Mouse (Mus musculus) c-Kit-positive CD71-positive TER-119-negative erythroid progenitor cells, embryonic 14.5 days (primary cell): ENCODE data around the gene Egf.
"Not testable (repeated sequence)": the region's sequence is repeated elsewhere in the genome, so short reads cannot be mapped to it uniquely, and the experiment has no call there.

Source experiments
- DNase-seq: peaks from one replicate; pipeline ENCODE4 v3.0.0-alpha.2; 2013; ENCODE audit warnings: low read depth

The Egf gene

DNA sequence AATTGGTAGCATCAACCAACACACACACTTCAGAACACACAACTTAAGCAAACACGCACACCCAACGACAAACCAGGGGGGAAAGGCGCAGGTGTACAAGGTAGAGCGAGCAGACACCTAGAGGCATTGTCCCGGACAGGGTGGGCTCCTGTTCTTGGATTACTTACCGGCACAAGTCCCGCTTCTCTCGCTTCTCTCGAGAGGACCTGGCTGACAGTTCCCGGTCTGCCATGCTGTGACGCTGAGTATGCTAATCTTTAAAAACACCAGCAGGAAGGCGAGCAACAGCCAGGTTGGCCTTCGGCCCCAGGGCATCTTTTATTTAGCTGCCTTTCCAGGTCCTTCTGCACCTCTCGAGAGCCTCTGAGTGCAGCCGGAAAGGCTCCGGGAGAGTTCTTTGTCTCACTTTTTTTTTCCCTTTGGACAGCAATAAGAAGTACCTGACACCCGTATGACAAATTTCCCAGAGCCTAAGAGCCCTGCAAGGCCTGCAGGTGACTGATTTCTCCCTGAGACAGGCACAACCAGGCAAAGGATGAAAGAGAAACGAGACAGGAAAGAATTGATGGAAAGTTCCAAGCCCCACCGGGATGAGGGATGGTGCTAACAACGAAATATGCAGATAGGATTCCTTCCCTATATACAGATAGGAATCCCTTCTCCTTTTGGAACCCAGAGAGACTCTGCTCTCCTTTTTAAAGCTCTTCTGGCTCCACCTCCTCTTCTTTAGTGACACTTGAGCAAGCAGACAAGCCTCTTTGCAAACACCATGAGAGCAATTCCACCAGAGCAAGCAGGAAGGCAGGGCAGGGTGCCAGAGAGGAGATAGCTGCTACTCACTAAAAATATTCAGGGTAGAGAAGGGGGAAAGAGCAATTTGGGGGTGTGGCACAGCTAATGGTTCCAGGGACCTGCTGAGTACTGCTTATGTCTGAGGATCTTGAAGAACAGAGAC, at the start of gene Egf:
TSS of gene Egf (minus strand) at position 667 of the 955 bp plus-strand sequence.
- no peak for DNase-seq

DNA sequence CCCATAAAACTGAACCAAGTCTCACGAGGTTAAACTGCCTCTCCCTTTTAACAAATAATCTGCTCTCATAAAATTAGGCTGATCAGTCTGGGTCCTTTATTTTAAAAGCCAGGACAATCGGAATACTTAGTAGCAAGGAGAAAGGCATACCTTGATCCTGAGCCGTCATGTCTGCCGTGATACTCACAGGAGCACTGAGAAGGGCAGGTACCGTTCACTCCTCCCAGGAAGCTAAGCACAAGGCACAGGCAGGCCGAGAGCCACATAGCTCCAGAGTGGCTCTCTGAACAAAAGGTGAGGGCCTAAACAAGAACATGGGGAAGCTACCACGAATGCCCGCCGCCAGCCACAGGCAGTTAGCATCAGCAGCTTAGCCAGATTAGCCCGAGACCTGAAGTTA, 48.6 kb upstream of the Egf start, which contains the start of gene Lrit3:
TSS of gene Lrit3 (minus strand) at position 266 of the 400 bp plus-strand sequence.
- DNase-seq: no peak

DNA sequence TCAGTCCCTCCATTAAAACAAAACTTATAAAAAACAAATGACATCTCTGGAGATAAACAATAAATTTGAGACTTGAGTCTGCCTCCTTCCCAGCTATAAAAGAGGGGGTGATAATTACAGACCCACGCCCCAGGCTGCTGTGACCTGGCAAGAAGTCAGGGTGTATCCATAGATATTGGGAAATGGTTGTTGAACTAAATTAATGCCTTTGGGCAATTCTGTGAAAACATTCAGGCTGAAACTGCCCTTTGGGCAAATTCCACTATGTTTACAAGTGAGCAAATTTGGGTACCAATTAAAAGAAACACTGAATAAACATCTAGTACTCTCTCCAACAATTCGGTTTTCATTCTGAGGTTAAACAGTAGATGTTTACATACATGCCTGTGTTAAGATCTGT, 43.9 kb upstream of the Egf start:
- no peak for DNase-seq

DNA sequence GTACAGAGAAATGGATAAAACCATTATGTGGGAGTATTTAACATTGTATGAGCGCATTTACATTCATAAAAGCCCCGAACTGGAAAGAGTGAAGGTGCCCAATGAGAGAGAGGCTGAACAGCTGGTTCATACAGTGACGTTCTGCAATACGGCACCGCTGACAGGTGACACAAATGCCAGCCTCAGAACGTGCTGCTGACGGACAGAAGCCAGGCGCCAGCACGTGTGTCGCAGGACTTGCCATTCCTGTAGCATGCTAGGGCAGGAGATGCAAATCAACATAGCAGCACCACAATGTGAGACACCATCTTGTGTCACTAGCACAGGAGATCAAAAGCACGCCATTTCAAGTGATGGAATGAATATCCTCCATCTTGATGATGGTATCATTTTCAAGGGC, 43.4 kb upstream of the Egf start:
- DNase-seq: no peak

DNA sequence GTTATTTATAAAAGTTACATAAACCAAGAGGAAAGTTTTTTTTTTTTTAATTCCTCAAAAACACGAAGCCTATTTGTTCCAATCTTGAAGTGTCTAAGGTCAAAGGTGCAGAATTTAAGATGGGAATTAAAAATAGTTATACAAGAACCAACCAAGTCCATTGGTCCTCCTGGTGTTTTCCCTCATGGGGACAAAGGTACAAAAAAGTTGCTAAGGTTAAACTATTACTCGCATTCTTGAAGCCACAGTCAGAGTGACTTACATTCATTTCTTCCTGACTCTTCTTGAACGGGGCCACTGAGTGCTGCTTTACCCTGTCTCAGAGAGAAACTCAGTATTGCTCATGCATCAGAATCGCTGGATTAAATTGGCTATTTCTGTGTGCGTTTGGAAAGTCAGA, 42.2 kb upstream of the Egf start:
- no peak for DNase-seq

DNA sequence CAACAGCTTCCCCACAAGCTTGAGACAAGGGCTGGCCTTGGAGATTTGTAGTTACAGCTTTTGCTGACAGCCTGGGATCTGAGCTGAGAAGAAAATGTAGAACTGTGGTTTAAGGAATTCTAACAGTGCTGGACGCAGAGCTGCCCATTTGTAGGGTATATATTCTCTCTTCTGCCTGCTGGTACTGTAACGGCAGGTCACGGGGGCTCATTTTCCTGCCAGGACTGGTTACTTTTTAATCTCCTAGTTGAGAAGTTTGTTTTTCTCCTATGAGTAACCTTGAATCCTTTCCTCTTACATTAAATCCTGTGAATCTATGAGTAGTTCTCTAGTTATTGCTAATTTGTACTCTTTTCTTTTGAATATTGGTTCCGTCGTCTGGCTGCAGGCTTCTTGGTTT, 38.7 kb upstream of the Egf start:
- no peak for DNase-seq

DNA sequence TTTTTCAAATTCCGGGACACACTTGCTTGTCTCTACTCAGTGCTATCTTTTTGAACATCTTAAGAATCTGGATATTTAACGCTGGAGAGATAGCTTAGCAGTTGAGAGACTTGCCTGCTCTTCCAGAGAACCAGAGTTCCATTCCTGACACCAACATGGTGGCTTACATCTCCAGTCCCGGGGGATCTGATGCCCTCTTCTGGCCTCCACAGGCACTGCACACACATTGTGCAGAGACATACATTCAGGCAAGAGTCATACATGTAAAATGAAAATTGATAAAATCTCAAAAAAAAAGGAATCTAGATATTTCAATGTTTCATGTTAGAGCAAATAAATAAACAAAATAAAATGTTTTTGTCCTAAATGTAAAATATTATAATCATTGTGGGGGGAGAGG, 27.6 kb upstream of the Egf start:
- no peak for DNase-seq

DNA sequence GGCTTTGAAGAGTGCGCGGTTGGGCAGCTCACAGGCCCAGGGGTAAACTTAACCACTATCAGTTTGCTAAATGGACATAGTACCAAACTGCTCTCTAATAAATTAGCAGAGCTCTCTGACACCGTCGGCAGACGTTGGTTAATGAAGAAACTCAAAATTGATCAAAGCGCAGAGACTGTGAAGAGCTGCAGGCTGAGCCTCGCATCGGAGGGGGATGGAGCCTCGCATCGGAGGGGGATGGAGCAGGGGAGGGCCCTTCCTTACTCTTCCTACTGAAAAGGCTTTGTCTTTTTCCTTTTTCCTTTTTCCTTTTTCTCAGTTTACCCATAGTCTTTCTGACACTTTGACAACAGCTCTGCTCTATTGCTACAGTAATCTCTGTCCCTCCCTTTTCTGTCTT, 26.3 kb upstream of the Egf start:
- no peak for DNase-seq

DNA sequence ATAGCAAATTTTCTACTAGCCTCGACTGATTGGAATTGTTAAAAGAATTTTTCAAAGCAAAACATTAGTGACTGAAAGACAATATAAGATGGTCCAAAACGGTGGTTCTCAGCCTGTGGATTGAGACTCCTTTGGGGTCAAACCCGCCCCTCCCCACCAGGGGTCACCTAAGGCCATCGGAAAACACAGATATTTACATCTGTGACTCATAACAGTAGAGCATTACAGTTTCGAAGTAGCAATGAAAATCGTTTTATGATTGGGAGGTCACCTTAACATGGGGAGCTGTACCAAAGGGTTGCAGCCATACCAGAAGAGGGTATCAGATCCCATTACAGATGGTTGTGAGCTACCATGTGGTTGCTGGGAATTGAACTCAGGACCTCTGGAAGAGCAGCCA, 16.1 kb upstream of the Egf start:
- DNase-seq: no peak

DNA sequence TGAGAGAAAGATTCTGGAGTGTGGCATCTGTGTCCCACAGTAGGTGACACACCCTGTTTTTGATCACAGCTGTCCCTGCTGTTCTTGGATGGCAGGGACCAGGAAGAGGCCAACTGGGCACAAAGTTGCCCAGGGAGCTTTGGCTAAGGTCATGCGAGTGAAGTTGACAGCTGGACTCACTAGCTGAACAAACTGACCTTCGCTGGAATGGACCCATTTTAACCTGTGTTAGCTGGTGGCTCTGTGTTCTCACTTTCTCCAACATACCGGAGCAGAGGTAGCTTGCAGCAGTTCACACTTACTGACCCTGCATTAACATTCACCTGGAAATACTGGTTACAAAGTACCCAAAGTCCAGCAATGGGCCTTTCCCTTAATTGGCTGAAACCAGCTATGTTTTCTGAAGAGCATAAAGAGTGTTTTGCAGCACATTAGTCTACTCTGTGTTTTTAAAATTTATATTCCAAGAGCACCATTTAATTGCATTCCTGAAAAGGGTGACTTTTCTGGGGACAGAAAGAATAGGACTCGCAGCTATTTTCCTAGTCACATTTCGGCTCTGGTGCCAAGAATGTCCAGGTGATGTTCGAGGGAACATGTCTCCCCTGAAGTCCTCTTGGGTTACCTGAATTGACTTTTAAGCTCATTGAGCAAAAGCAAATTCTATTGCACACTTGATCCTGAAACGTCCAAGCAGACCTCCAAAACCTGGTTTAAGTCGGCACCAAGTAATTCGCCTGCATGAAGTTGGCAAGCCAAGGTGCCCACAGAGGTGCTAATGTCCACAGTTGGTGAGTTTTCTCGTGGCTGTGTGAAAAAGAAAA, 12.1 kb upstream of the Egf start:
- no peak for DNase-seq

DNA sequence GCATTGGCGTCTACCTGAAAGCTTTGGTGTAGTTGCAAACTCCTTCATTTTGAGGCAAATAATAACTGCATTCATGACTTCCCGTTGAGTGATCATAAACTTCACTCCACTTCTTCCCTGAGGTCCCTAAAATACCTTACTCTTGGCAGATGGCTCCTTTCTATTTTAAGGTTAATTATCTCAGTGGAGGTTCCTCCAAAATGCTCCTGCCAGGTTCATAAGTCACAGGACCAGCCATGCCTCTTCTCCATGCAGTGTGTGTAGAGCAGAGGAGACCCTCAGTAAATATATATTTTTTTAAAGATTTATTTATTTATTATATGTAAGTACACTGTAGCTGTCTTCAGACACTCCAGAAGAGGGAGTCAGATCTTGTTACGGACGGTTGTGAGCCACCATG, 11.0 kb upstream of the Egf start:
- DNase-seq: no peak

DNA sequence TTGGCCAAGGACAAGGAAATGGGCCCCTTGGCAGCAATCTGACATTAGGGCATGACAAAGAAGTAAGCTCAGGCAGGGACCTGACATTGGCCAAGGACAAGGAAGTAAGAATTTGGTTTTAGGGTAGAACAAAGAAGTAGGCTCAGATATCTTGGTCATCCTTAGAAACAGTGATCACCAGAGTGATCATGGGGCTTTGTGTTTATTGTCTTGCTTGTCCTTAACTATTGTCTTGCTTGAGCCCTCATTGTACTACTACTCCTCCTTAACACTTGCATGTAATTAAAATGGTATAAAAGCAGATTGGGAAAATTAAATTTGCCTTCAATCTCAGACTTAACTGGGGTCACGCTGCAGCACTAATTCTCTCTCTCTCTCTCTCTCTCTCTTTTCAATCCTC, 2.5 kb upstream of the Egf start:
- not testable (repeated sequence) for DNase-seq

DNA sequence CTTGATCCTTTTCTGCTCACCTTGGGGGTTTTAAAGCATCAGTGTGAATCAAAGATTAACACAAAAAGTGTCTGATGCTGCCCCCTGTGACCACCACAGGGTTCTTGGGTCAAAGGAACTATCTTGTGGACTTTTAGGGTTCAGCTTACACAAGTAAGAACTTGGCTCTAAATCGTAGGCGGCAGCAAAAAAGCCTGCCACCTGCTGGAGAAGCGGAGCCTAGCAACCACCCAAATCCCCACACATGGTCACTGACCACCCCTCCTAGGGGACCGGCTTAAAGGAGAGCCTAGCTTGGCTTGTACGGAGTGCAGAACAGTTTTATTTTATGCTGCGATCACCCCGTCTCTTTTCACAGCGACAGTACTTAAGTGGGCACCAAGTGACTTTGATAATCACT, 10.3 kb downstream of the Egf start:
- no peak for DNase-seq

DNA sequence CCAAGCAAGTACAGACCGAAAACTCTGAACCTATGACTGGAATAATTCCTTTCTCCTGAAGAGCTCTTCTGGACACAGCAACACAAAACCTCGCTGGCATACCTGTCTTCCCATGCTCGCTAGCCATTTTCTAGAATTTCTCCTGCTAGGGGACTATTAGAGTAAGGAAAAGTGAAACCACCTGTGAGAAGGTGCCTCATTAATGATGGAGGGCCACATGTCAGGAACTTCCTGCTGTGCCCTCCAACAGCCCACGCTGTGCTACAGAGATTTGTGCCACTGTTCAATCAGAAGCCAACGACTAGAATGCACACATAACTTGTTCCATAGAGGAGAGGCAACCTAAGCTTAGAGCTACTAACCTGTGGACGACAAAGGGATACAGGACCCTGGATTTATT, 12.3 kb downstream of the Egf start:
- no peak for DNase-seq

DNA sequence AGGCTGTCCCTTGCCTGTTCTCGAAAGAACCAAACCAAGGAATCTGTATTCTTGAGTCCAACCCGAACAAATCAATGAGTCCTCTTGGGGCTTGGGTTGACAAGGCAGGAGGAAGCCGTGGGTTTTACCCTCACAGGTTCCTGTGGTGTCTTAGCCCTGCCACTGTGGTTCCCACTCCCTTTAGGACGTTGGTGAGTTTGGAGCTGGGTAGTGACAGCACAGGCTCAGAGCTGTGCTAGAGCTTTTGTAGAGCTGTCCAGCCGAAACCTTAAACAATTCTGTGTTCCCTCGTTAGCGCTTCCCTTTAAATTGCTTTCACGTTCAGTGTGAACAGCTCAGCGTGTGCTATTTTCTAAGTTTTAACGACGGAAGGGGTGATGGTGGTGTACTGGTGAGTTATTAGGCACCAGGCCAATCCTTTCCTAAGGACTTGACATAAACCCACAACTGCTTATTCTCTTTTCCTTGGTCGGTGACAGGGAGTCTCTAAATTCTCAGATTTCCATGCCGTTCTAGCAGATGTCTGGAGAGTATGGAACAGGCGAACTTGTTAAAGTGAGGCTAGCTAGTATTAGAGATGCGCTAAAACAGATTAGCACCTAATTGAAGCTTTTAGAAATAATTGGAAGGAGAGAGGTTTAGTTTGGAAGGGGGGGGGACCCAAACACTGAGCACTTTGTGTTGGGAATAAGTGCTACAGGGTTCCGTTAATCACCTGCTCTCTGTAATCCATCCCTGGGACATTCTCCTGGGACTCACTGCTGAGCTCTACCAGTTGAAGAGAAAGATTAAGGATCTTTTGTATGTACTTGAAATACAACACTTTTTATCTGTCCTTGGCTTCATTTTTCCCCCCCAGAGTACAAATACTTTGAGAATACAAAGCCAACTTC, 16.6 kb downstream of the Egf start:
- DNase-seq: no peak

DNA sequence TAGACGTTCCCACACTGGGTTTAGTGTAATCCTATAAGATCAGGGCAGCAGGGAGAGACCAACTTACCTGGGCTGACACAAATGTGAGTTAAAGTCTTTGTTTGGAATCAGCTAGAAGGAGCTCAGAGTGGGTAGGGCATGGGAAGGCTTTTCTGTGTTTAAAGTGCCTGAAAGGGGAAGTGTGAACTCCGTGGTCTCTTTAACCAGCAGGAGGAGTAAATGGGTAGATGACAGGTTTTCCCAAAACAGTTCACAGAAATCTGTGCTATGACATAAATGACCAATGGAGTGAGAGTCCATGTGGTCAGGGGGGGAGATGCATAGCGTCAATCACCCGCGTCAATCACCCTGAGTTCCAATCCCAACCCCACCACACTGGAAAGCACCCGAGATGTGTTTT, 23.5 kb downstream of the Egf start:
- DNase-seq: no peak

DNA sequence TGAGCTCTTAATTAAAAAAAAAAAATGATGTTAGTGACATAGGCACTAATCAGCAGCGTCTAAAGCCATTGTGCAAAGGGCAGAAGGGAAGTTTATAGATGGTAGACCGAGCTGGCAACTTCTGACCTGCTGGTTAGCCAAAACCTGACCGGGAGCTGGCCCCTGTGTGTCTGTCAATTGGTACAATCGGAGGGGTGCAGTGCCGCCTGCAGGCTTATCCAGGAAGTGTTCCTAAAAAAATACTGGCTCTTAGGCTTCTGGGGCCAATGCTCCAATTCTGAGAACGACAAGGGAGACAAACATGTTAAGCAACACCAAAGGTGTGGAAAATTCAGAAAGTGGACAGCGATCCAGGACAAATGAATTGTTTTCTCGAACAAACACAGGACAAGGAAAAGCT, 24.7 kb downstream of the Egf start:
- no peak for DNase-seq

DNA sequence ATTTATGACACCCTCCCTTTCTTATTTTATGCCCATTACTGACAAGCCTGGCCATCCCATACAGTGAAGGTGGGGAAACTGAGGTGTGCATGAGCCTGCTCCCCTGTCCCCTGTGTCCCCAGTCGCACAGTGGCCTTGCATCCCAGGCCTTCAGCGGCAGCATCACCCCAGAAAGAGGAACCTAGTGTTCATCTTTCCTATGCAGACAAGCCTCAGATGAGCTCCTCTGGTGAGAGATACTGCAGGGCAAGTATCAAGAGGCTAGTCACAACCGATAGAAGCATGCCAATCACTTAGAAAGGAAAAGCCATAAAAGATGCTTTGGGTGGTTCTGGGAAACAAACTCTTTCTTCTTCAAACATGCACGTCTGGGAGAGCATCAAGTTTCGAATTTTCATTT, 25.2 kb downstream of the Egf start:
- no peak for DNase-seq

DNA sequence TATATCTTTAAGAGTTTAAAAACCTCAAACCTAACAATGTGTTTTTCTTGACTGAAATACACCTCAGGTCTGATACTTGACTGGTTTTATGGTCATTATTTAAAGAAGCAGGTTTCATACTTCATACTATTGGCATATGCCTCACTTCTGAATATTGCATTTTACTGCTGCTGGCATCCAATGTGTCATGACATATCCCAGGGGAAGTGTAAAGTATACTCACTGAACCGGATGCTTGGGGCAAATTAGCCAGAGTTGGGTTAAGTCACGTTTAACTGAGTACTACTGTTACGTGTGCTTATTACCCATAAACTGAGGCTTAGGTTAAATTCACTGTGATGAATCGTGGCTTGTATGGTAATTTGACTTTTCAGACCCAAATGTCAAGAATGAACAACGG, 29.5 kb downstream of the Egf start:
- no peak for DNase-seq

DNA sequence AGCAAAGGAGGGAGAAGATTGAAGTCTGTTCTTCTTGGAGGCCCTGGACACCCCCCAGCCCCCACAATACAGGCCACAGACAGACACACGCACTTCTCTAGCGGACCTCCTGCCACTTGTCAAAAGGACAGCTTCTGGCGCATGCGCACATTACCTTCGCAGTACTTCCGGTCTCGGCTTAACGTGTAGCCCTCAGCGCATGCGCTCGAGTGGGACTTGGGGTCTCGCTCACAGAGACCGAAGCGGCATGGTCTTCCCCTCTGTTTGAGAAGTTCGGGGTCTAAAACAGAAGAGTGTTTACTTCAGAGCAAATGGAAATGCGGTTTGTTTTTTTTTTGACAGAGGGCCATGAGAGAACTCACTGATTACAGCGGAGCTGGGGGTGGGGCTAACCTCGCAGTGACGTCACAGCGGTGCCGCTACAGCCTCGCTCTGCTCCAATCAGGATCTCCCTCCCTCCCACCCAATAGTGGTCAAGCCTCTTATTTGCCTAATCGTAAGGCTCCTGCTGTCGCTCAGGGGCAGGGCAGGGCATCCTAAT, 30.1 kb downstream of the Egf start:
- peak; percentile 92 for DNase-seq

DNA sequence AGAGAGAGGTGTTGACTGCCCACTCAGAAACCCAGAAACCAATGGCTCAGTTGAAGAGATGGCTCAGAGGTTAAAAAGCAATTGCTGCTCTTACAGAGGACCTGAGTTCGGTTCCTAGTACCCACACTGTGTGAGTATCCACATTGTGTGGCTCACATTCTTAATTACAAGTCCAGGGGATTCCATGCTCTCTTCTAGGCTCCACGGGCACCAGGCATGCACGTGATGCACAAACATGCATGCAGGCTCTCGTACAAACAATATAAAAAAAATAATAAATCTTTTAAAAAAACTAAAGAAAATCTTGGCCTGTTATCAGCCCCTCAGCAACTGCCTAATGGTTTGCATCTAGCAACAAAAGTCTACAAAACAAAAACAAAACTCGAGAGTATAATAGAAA, 30.6 kb downstream of the Egf start:
- no peak for DNase-seq

DNA sequence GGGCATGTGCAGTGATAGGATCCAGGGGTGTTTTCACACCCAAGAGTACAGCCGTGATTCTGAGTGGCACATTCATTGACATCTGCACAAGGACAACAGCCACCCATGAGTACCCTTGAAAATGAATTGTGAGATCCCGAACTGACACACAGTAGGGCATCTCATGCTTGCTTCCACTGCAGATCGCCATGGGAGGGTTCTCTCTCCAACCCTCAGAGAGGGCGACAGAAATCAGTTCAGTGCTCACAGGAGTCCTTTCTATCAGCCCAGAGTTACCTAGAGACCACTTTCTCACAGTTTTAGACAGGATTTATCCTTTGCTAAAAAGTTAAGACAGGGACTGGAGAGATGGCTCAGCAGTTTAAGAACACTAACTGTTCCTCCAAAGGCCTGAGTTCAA, 31.8 kb downstream of the Egf start:
- DNase-seq: no peak
